Mouse (Mus musculus) adipocyte (in vitro differentiated cells): ENCODE data around the gene Ccnd3.
"Not testable (repeated sequence)": the region's sequence is repeated elsewhere in the genome, so short reads cannot be mapped to it uniquely, and the experiment has no call there.

Experiments used
- DNase-seq: peaks from one replicate; pipeline ENCODE4 v3.0.0-alpha.2; 2016; ENCODE audit warnings: low spot score

The Ccnd3 gene

GRCm38 (mm10) chr17:47482401-47482800 lies 22.4 kb upstream of the Ccnd3 start:
- peak; percentile 57 for DNase-seq

DNA sequence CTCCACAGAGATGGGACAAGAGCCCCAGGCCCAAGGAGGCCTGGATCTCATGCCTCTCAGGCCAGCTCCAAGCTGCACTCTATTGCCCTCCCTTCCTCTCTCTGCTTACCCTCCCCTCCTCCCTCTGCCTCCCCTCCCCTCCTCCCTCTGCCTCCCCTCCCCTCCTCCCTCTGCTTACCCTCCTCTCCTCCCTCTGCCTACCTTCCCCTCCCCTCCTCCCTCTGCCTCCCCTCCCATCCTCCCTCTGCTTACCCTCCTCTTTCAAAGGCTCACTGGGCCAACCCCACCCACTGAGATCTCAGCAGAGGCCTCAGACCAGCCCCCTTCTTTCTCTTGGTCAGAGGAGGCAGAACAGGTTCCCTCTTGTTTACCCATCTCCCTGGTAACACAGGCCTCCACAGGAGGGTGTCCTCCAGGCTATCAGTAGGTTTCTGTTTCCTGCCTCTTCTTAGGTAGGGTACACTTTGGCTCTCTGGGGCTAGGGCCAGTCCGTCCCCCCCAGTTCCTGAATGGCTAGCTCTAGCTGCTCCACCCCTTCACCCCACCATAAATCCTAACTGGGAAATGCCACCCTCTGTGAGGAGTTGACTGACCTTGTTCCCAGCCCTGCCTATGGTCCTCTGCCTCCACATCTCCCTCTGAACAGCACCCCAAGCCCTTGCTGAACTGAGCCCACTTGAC lies 20.5 kb upstream of the Ccnd3 start:
- DNase-seq, result no peak

DNA sequence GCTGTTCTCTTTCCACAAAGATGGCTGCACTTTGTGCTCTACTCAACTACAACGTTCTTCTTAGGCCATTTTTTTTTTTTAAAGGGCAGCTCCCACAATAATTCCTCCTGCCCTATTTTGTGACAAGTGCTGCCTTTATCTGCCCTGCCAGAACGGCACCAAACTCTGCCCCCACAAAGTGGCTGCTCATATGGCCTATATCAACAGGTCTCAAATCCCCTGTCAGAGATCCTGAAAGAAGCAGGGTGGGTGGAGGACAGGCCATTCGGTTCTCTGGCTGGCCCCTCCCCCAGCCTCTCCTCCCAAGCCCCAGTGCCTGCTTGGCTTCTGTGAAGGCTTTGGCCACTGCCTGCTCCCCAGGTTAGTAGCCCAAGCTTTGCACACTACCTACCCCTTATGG lies 19.9 kb upstream of the Ccnd3 start:
- no peak for DNase-seq

- DNase-seq, result no peak
Measured at GRCm38 (mm10) chr17:47485791-47486190, 19.1 kb upstream of the Ccnd3 start.

DNA sequence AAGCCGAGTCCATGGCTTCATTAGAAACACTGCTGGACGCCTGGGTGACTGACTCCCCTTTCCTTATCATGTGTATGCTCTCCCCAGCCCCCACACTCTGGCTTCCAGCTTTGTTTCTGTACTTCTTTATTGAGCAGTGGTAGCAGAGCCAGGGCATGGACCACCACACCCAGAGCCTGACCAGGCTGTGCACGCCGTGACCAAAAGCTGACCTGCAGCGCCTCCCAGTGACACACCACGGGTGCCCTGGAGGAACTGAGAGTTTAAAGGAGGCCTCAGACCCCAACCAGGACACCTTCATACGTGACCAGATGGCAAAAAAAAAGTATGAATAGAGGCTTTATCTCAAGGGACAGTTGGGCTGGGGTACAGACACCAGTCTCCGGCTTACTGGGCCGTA lies 14.1 kb upstream of the Ccnd3 start:
- DNase-seq, result no peak

DNA sequence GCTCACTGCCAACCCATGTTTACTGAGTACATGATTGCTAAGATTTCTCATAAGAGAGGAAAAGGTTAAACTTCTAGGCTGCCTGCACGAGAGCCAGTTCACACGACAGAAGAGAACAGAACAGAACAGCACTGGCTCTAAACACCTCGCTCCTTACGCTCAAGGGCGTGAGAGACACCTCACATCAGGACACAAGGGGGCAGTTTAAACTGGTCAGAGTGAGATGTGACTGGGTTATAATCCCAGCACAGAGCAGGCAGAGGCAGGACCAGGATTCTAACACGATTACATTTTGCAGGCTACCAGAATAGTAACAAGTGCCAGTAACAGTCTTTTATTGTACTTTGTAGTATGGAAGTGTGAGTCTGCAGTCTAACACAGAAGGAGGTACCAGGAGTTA lies 12.1 kb upstream of the Ccnd3 start:
- DNase-seq, result no peak

- no peak for DNase-seq
Measured at GRCm38 (mm10) chr17:47493653-47494052, 11.2 kb upstream of the Ccnd3 start.

DNA sequence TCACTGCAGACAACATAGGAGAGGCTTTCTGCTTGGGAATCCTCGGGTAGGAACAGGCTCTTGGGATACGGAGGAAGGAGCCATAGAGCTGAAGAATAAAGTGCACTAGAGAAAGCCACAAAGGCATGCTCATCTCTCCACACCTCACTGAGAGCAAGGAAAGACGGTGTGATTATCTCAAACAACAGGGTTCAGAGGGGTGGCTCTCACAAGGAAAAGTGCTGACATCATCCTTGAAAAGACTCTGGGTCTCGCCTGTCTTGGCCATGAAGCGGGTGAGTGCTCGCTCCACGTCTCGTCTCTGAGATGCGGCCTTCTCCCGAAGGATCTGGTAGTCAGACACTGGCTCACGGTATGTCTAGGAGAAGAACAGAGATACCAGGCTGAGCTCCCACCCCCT lies 10.7 kb upstream of the Ccnd3 start:
- DNase-seq, result no peak

DNA sequence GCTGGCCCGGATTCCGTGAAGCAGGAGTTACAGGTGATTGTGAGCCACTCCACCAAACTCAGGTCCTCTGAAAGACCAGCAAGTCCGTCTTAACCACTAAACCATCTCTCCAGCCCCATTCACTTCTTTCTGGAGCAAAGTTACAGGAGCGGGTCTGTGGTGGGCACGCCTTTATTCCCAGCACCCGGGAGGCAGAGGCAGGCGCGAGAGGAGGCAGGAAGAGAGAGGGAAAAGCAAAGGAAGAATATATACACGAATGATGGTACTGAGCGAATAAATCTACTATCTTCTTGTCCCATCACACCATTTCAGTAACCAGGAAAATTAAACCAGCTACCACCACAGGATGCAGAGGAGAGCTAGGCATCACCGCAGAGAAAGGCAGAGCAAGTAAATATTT lies 3.3 kb upstream of the Ccnd3 start:
- no peak for DNase-seq

DNA sequence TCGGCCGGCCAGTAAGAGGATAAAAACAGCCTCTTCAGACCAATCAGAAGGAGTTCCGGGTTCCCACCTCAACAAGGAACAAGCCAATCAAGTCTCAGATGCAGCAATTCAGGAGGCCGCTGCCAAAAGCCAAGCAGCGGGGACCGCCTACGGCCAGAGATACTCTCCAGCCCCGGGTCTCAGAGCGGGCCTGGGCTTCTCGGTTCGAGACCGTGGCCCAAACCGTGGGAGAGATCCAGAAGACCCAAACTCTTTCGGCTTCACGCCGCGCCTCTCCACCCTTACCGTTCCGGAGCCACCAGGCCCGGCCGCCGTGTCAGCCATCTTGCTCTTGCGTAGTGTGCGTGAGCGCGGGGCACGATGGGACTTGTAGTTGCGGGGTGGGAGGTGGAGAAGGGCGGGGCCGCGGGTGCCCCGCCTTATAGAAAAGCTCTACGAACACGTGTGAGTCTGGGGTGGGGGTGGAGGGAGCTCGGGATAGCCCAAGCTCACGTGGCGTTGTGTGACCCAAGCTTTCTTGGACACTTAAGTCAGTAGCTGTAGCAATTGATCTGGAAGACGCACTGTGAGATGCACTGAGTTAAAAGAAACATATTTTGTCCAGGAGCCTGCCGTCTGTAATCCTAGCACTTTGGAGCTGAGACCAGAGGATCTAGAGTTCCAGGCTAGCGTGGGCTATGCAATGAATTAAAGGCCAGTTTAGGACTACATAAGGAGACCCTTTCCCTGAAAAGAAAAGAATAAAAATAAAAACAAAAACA lies 2.7 kb upstream of the Ccnd3 start, which contains the start of gene Taf8:
TSS of gene Taf8 (minus strand) at position 347 of the 761 bp plus-strand sequence.
- DNase-seq, result peak; percentile 96

DNA sequence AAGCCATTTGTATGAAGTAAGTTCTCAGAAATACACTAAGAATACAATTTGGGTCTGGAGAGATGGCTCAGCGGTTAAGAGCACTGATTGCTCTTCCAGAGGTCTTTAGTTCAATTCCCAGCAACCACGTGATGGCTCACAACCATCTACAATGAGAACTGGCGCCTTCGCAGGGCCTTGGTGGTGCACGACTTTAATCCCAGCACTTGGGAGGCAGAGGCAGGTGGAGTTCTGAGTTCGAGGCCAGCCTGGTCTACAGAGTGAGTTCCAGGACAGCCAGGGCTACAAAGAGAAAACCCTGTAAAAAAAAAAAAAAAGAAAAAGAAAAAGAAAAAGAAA lies 2.2 kb upstream of the Ccnd3 start:
- not testable (repeated sequence) for DNase-seq

DNA sequence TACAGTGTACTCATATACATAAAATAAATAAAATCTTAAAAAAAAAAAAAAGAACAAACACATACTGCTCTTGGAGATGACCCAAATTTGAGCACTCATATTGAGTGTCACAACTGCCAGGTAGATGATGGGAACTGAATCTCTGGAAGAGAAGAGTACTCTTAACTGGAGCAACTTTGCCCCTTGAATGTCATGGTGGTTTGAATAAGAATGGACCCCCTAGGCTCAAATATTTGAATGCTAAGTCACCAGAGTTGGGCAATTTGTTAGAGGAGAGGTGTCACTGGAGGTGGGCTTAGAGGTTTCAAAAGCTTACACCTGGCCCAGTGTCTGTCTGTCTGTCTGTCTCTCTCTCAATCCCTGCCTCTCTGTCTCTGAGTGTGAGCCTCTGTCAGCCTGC lies 1.2 kb upstream of the Ccnd3 start:
- DNase-seq, result no peak

DNA sequence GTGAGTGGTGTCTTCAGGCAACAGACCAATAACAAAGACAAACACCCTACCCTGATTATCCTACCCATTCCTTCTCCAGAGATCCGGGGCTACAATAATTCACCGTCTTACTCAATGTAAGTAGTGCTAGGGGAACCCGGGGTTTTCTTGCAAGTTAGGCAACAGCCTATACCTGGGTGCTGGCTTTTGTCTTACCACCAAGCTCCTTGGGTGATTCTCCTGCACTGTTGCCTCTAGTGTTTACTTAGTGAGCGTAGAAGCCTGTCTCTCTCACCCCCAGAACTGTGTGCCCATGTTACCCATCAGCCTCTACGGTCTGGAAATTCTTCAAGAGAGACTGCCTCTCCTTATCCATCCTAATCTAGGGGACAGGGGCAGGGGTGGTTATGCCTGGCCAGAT lies 623 bp upstream of the Ccnd3 start:
- DNase-seq, result no peak

DNA sequence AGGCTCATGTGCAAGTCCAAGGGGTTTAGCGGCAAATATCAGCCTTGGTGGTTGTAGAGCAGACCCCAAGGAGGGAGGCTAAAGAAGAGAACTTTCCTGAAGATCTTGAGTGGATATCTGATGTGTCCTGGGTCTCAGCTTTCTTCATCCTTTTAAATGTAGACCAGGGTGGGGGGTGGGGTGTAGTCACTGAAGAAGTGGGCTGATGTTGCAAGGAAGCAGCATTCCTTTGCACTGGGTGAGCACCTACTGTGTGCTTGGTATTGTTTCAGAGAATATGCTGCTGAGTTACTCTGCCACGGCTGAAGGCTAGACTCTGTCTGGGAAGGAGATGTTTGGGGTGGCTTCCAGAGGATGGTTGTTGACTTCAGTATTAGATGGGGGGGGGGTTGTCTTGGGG lies 715 bp downstream of the Ccnd3 start:
- DNase-seq, result no peak

DNA sequence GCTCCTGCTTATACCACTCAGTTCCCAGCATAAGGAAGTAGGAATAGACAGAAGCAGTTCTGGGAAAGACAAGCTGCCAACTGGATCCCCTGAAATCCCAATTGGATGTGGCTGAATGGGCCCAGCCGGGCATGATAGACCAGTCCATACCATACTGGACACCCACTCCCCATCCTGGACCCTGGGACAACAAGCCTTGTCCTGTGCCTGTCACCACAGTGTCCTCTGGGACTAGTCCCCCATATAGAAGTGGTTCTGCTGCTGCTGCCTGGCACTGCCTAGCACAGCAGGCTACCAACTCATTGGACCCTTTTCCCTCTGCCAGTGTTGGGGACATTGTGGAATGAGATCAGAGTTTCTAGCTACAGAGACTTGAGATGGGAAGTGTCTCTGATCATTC lies 1.2 kb downstream of the Ccnd3 start:
- DNase-seq, result no peak

DNA sequence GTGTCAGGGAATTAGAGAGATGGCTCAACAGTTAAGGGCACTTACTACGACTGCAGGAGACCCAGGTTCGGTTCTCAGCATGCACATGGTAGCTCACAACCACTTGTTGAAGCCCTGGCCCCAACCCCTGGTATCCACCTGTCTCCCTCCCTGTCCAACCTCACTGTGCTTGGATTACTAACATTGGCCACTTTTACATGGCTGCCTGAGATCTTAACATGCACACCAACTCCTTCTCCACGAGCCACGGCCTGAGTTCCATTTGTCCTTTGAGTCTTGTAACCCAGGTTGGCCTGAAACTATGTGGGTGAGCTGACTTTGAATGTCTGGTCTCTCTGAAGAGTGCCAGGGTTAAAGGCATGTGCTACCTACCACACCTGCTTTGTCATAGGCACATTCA lies 1.8 kb downstream of the Ccnd3 start:
- DNase-seq, result no peak

DNA sequence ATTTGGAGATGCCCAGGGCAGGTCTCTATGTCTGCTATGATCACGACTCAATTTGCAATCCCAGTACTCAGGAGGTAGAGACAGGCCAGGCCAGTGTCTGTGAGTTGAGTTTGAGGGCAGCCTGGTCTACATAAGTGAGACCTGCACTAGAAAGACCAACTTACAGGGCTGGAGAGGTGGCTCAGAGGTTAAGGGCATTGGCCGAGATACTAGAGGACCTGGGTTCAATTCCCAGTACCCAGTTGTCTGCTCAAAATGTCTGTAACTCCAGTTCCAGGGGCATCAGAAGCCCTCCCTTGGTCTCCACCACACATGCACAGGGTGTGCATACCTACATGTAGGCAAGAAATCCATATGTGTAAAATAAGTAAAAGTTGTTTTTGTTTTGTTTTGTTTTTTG lies 2.7 kb downstream of the Ccnd3 start:
- no peak for DNase-seq

DNA sequence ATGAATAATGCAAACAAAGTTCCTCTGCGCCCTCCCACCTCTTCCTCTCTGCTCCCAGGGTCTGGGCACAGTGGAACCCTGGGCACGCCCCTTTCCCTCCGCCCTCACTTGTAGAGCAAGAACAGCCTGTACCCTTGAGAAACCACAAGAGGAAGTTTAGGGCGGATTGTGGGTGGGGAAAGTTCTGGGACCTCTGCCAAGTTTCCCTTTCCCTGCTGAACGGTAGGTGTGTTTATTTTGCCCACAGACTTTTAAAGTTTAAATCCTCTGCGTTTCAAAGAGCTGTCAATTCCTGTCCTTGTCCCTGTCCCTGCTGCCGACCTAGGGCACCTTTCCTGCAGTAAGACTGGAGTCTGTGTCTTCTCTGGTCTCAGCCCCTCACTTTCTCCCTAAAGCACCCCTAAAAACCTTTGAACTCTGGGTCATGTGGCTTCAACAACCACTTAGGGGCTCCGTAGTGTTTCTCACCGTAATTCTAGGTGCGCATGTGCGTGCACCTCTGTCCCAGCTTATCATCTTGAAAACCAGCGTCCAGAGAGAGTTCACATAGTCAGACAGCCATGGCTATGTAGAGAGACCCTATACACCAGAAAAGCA lies 3.3 kb downstream of the Ccnd3 start:
- peak; percentile 99 for DNase-seq

- peak; percentile 29 for DNase-seq
Measured at GRCm38 (mm10) chr17:47509031-47509705, 4.3 kb downstream of the Ccnd3 start.

DNA sequence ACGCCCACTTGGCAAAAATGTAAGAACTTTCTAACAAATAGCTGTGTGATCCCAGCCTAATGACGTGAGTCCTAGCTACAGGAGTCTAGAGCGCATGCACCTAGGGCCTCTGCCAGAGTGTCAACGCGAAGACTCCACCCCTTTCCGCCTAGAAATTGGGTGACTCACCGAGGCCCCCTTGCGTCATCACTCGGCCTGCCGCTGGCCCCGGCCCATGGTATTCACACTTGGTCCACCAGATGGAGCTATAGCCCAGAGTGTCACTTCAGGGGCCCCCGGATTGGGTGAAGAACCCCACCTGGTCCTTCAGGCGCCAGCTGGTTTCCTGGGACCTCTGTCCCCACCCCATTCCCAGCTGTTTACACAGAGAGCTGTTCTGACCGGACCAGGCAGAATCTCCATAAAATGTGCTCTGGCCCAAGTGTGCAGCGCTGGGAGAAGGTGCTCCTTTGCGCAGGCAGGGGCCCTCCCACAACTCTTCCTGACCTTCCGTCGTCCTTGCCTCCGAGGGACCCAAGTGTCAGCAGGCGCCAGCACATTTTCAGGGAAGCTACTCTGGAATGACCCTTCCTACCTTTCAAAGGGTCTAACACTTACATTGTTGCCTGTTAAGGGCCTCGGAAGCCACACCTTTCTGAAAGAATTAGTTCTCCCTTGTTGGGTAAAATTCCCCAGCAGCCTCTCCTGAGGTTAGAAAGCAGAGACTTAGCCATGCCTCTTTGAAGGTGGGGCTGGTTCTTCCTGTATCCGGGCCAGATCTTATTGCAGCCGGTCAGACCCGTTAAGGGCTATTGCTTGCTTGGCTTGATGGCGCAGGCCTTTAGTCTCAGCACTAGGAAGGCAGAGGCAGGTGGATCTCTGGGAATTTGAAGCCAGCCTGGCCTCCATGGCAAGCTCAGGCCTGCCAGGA lies 6.5 kb downstream of the Ccnd3 start:
- DNase-seq, result peak; percentile 100

DNA sequence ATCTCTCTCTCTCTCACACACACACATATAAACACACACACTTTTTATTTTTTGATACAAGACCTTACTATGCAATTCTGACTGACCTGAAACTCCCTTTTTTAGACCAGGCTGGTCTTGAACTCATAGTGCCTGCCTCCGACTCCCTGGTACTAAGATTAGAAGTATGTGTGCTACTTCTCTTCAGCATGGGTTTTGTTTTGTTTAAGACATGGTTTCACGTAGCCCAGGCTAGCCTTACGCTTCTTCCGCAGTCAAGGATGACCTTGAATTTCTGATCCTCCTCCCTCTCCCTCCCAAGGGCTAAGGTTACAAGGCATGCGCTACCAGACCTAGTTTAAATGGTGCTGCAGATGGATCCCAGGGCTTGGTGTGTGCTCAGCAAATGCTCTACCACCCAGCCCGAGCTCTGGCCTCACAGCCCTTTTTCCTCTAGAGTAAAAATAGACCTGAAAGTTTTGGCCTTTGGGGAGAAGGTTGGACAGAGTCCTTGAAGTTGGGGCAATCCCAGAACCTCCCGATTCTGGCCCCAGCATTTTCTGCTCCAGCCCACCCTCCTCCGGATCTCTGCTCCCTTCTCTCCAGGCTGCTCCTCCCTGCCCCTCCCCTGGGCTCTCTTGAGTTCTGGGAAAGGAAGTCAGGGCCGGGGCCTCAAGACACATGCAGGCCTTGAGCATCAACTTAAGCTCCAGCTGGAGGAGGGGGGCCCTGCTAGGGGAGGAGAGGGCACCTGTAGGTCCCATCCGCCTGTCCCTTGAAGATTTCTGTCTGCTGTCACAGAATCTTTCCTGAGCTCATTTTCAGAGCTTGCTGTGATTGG lies 8.3 kb downstream of the Ccnd3 start:
- peak; percentile 27 for DNase-seq
